Mouse (Mus musculus): ENCODE measurements around the gene Myo1d. TPM values are rescaled to one million over a fixed set of nuclear protein-coding genes. Genes with fewer than 3 reads are reported as not detected.

The Myo1d gene
- polyA plus RNA-seq, 1 experiment from 2014 or later = 8.3 TPM

GRCm38 (mm10) chr11:80778157-80778556, 1.7 kb downstream of the Myo1d start:
- Histone ChIP-seq H3K36me3 (no peaks in the 10 kb centered on the region), H3K27ac (no peak overlapping the region), H3K4me3 (no peak overlapping the region), H3K27me3 (no peaks in the 10 kb centered on the region), H3K4me1 (0 out of 2 replicates have a peak, but pooled peaks cover 3% of the 10 kb centered on the region), H3K9me3 (no peaks in the 10 kb centered on the region), H3K9ac (no peak overlapping the region), H3K4me2 (replicated peaks) (no peak overlapping the region)
- no peak for ATAC-seq (ENCODE audit: insufficient number of reproducible peaks, insufficient read depth, low FRiP score, low TSS enrichment)
- 56% methylated on average over 6 of the region's 6 CpGs for WGBS

GRCm38 (mm10) chr11:80777708-80778107, 2.1 kb downstream of the Myo1d start:
- Histone ChIP-seq H3K9ac (no peak overlapping the region), H3K4me2 (replicated peaks) (no peak overlapping the region), H3K27ac (no peak overlapping the region), H3K36me3 (no peaks in the 10 kb centered on the region), H3K9me3 (no peaks in the 10 kb centered on the region), H3K27me3 (no peaks in the 10 kb centered on the region), H3K4me3 (no peak overlapping the region), H3K4me1 (0 out of 2 replicates have a peak, but pooled peaks cover 3% of the 10 kb centered on the region)
- ATAC-seq (ENCODE audit: insufficient number of reproducible peaks, insufficient read depth, low FRiP score, low TSS enrichment) = no peak
- 80% methylated on average over 2 of the region's 2 CpGs for WGBS

DNA sequence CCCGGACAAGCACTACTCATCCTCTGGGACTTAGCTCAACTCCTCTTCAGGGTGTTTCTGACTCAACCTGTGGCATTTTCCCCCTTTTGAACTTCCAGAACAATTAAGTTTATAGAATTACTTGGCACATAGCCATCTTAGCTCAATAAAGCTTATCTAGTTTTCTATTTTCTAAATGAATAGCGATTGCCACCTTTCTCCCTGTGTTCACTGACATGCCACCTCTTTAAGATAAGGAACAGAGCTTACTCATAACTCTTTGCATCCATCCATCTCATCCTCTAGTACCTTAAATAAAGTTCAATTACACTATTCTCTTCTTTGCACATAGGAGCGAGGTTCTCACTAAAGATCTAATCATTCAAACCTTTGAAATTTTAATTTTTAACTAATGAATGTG, 4.3 kb downstream of the Myo1d start:
- H3K36me3 ChIP-seq = no peaks in the 10 kb centered on the region
- no peak for ATAC-seq (ENCODE audit: insufficient number of reproducible peaks, insufficient read depth, low FRiP score, low TSS enrichment)
- no peaks in the 10 kb centered on the region for H3K9me3 ChIP-seq
- H3K27me3 ChIP-seq = no peaks in the 10 kb centered on the region
- H3K9ac ChIP-seq = no peak overlapping the region
- H3K4me3 ChIP-seq = no peak overlapping the region
- 0 out of 2 replicates have a peak, but pooled peaks cover 3% of the 10 kb centered on the region for H3K4me1 ChIP-seq
- H3K4me2 ChIP-seq (replicated peaks) = no peak overlapping the region
- H3K27ac ChIP-seq = no peak overlapping the region
- 86% methylated on average over 3 of the region's 3 CpGs for WGBS

- WGBS = 80% methylated on average over 6 of the region's 6 CpGs
- Histone ChIP-seq H3K9me3 (no peaks in the 10 kb centered on the region), H3K36me3 (no peaks in the 10 kb centered on the region), H3K4me3 (no peak overlapping the region), H3K9ac (no peak overlapping the region), H3K27ac (no peak overlapping the region), H3K4me2 (replicated peaks) (no peak overlapping the region), H3K27me3 (no peaks in the 10 kb centered on the region), H3K4me1 (no peaks in the 10 kb centered on the region)
- no peak for ATAC-seq (ENCODE audit: insufficient number of reproducible peaks, insufficient read depth, low FRiP score, low TSS enrichment)
These were observed 7.1 kb downstream of the Myo1d start for GRCm38 (mm10) chr11:80772595-80773210.

DNA sequence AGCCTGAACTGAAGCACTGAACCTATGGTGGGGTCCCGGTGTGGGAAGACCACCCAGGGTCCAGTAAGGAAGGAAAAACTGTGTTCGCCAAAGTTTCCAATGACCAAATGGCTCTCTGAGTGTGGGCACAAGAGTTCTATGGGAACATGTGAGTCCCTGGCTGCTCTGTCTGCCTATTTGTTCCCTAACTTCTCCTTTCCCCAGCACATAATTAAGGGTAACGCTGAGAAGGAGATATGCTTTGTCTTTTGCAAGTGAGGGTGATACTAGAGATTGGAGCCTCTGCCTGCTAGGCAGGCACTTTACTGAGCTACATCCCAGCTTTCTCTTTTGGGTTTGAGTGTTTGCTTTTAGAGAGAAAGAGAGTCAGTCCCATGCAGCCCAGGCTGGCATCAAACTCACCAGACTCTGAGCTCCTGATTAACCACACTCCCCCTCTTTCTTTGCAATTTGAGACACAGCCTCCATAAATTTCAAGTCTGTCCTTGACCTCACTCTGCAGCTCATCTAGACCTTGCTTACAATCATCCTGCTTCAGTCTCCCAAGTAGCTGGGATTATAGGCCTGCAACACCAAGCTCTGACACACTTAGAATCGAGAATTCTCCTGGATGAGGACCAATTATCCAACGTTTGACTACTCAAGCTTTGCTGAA, 8.1 kb downstream of the Myo1d start:
- Histone ChIP-seq H3K4me2 (replicated peaks) (no peak overlapping the region), H3K9me3 (no peaks in the 10 kb centered on the region), H3K27me3 (no peaks in the 10 kb centered on the region), H3K27ac (no peak overlapping the region), H3K4me1 (no peaks in the 10 kb centered on the region), H3K9ac (no peak overlapping the region), H3K4me3 (no peak overlapping the region), H3K36me3 (no peaks in the 10 kb centered on the region)
- WGBS = 79% methylated on average over 5 of the region's 5 CpGs
- ATAC-seq (ENCODE audit: insufficient number of reproducible peaks, insufficient read depth, low FRiP score, low TSS enrichment) = no peak

DNA sequence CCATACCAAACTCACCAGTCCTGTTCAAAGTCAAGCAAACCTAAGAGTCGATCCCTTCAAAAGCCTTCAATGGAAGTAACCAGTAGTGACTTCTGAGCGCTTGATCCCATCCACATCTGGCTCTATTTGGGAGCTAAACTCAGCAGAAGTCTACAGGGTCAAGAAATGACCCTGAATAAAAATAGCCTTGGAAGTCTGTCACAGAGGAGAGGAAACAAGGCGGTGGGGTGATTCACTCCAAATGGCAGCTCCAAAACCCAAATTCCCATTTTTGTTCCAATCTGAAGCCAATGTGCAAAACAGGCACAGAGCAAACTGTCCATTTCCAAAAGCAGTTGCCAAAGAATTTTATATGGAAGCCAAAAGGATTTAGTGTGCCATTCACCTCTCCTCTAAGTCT, 8.6 kb downstream of the Myo1d start:
- Histone ChIP-seq H3K27me3 (no peaks in the 10 kb centered on the region), H3K9me3 (no peaks in the 10 kb centered on the region), H3K4me3 (no peak overlapping the region), H3K4me2 (replicated peaks) (no peak overlapping the region), H3K9ac (no peak overlapping the region), H3K4me1 (no peaks in the 10 kb centered on the region), H3K36me3 (no peaks in the 10 kb centered on the region), H3K27ac (no peak overlapping the region)
- 77% methylated on average over 3 of the region's 3 CpGs for WGBS
- ATAC-seq (ENCODE audit: insufficient number of reproducible peaks, insufficient read depth, low FRiP score, low TSS enrichment) = no peak

GRCm38 (mm10) chr11:80767320-80767617, 12.6 kb downstream of the Myo1d start:
- H3K27me3 ChIP-seq = no peaks in the 10 kb centered on the region
- ATAC-seq (ENCODE audit: insufficient number of reproducible peaks, insufficient read depth, low FRiP score, low TSS enrichment) = no peak
- WGBS = 75% methylated on average over 3 of the region's 3 CpGs

GRCm38 (mm10) chr11:80766472-80767319, 13.1 kb downstream of the Myo1d start:
- Histone ChIP-seq H3K4me1 (no peaks in the 10 kb centered on the region), H3K9me3 (no peaks in the 10 kb centered on the region), H3K4me3 (no peak overlapping the region), H3K36me3 (no peaks in the 10 kb centered on the region), H3K27ac (no peak overlapping the region), H3K27me3 (no peaks in the 10 kb centered on the region), H3K4me2 (replicated peaks) (no peak overlapping the region), H3K9ac (no peak overlapping the region)
- WGBS = 83% methylated on average over 6 of the region's 6 CpGs
- ATAC-seq (ENCODE audit: insufficient number of reproducible peaks, insufficient read depth, low FRiP score, low TSS enrichment) = no peak

More at GRCm38 (mm10) chr11:80767320-80767617, 12.6 kb downstream of the Myo1d start:
- Histone ChIP-seq H3K4me3 (no peak overlapping the region), H3K9ac (no peak overlapping the region), H3K9me3 (no peaks in the 10 kb centered on the region), H3K27ac (no peak overlapping the region), H3K4me1 (no peaks in the 10 kb centered on the region), H3K36me3 (no peaks in the 10 kb centered on the region), H3K4me2 (replicated peaks) (no peak overlapping the region)

- Histone ChIP-seq H3K36me3 (no peaks in the 10 kb centered on the region), H3K9me3 (no peaks in the 10 kb centered on the region), H3K9ac (no peak overlapping the region), H3K27ac (no peak overlapping the region), H3K4me3 (no peak overlapping the region), H3K4me2 (replicated peaks) (no peak overlapping the region), H3K27me3 (no peaks in the 10 kb centered on the region), H3K4me1 (no peaks in the 10 kb centered on the region)
- 93% methylated on average over 4 of the region's 4 CpGs for WGBS
- no peak for ATAC-seq (ENCODE audit: insufficient number of reproducible peaks, insufficient read depth, low FRiP score, low TSS enrichment)
These were observed 13.8 kb downstream of the Myo1d start for GRCm38 (mm10) chr11:80766068-80766467.

- Histone ChIP-seq H3K36me3 (no peaks in the 10 kb centered on the region), H3K9me3 (no peaks in the 10 kb centered on the region), H3K27ac (no peak overlapping the region), H3K27me3 (no peaks in the 10 kb centered on the region), H3K9ac (no peak overlapping the region), H3K4me1 (no peaks in the 10 kb centered on the region), H3K4me3 (no peak overlapping the region), H3K4me2 (replicated peaks) (no peak overlapping the region)
- WGBS = 71% methylated on average over 4 of the region's 4 CpGs
- ATAC-seq (ENCODE audit: insufficient number of reproducible peaks, insufficient read depth, low FRiP score, low TSS enrichment) = no peak
These were observed 17.8 kb downstream of the Myo1d start for GRCm38 (mm10) chr11:80762066-80762465.

DNA sequence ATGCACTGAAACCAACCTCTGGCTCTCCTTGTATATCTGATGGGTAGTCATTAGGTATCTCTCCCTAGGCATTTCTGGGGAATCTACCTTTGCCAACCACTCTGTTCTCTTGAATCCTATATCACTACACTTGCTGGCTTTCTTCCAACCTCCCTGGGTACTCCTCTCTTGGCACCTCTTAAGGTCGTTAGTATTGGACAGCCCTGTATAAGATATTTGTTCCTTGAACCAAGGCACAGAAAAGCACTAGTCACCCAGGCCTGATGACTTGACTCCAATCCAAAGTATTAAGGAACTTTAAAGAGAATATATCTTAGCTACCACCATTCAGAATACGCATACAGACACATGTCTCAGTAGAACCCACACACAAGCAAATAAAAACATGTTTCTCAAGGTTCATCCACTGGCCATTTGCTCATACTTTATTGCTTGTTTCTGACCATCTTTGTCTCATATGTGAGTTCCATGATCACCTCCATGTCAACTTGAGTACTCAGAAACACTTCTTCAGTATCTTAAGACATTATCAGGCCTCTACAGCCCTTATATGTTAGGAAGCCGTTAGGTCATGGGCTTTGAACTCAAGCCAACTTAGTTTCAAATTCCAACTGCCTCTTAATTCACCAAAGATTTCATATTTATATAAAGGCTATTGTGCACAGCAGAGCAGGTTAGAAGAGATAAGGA, 18.4 kb downstream of the Myo1d start:
- WGBS = 87% methylated on average over 3 of the region's 3 CpGs
- no peak overlapping the region for H3K4me2 ChIP-seq (replicated peaks)
- H3K9ac ChIP-seq = no peak overlapping the region
- no peaks in the 10 kb centered on the region for H3K9me3 ChIP-seq
- no peak overlapping the region for H3K27ac ChIP-seq
- no peaks in the 10 kb centered on the region for H3K4me1 ChIP-seq
- no peak overlapping the region for H3K4me3 ChIP-seq
- no peak for ATAC-seq (ENCODE audit: insufficient number of reproducible peaks, insufficient read depth, low FRiP score, low TSS enrichment)
- no peaks in the 10 kb centered on the region for H3K27me3 ChIP-seq
- no peaks in the 10 kb centered on the region for H3K36me3 ChIP-seq
